Mouse (Mus musculus) limb, embryonic 14.5 days (tissue): ENCODE measurements around the gene Telo2. TPM values are rescaled to one million over a fixed set of nuclear protein-coding genes. Genes with fewer than 3 reads are reported as not detected.

ENCODE experiments used
- ATAC-seq: fragments of 200-750 bp; cut with Nextera tagmentation; 2 replicates; pipeline ENCODE4 v1.8.0; 2017; ENCODE audit warnings: low read depth, moderate number of reproducible peaks, moderate TSS enrichment; ENCODE audit not compliant: low FRiP score
- DNase-seq: peaks from one replicate; pipeline ENCODE4 v3.0.0-alpha.2; 2015; ENCODE audit warnings: low spot score
- H3K27ac ChIP-seq: fragments of 300-500 bp; sonication (generic); replicated peaks from 2 replicates; pipeline ENCODE4 v1.5.1; 2014; ENCODE audit warnings: low read depth, mild to moderate bottlenecking, low read length, moderate library complexity, mixed read lengths
- H3K27me3 ChIP-seq: fragments of 300-500 bp; sonication (generic); 2 replicates; pipeline ENCODE4 v1.6.1; 2014; ENCODE audit warnings: low read length, mixed read lengths; ENCODE audit not compliant: control insufficient read depth, insufficient read depth
- H3K36me3 ChIP-seq: fragments of 300-500 bp; sonication (generic); 2 replicates; pipeline ENCODE4 v1.6.1; 2014; ENCODE audit warnings: mild to moderate bottlenecking, low read length, moderate library complexity, mixed read lengths; ENCODE audit not compliant: control insufficient read depth, insufficient read depth
- H3K4me1 ChIP-seq: fragments of 300-500 bp; sonication (generic); 2 replicates; pipeline ENCODE4 v1.6.1; 2014; ENCODE audit warnings: antibody characterized with exemption, low read length, mixed read lengths; ENCODE audit not compliant: control insufficient read depth, insufficient read depth
- H3K4me2 ChIP-seq: fragments of 300-500 bp; sonication (generic); replicated peaks from 2 replicates; pipeline ENCODE4 v1.6.1; 2014; ENCODE audit warnings: low read depth, mild to moderate bottlenecking, low read length, moderate library complexity; ENCODE audit not compliant: severe bottlenecking
- H3K4me3 ChIP-seq: fragments of 300-500 bp; sonication (generic); replicated peaks from 2 replicates; pipeline ENCODE4 v1.5.1; 2014; ENCODE audit warnings: low read length
- H3K9ac ChIP-seq: fragments of 300-500 bp; sonication (generic); 2 replicates; pipeline ENCODE4 v1.6.1; 2014; ENCODE audit warnings: mild to moderate bottlenecking, low read depth, low read length, moderate library complexity; ENCODE audit not compliant: severe bottlenecking
- H3K9me3 ChIP-seq: fragments of 300-500 bp; sonication (generic); 2 replicates; pipeline ENCODE4 v1.6.1; 2016; ENCODE audit warnings: low read length; ENCODE audit not compliant: control insufficient read depth
- POLR2A ChIP-seq: fragments of 200-500 bp; IDR thresholded peaks from 2 replicates; pipeline ENCODE4 v1.8.0; 2012; ENCODE audit warnings: inconsistent platforms, mild to moderate bottlenecking, moderate library complexity, borderline replicate concordance; ENCODE audit not compliant: insufficient read depth, insufficient read length; ENCODE audit errors: extremely low read depth
- WGBS: fragments of 180-500 bp; shearing (Covaris S2); extraction: QIAGEN DNeasy Blood & Tissue Kit; methylation state at CpG from one replicate; pipeline ENCODE4 v1.1.7; 2014; 5-methylcytosine and 5-hydroxymethylcytosine counted together
- polyA plus RNA-seq, 2 experiments: library from polyadenylated mRNA; depleted of rRNA in 1 of 2; stranded (reverse) in 1 of 2; unstranded in 1 of 2; fragments of >200 nt; fragmentation: Nextera tagmentation in 1 of 2; extraction: Ambion mirVana in 1 of 2; gene quantifications; 2 replicates each; pipeline versions ENCODE4 v1.2.1 to v1.2.3; 2012 to 2014

Gene Telo2
- polyA plus RNA-seq, 2 experiments: 31.1 to 41.7 TPM

- Histone ChIP-seq H3K36me3 (peaks cover 11% of the 10 kb centered on the region), H3K9ac (no peak overlapping the region), H3K4me2 (no peak overlapping the region), H3K4me3 (no peak overlapping the region), H3K9me3 (no peaks in the 10 kb centered on the region), H3K4me1 (peaks cover 26% of the 10 kb centered on the region), H3K27ac (peak overlapping the region; percentile 96), H3K27me3 (no peaks in the 10 kb centered on the region)
- no peak for TF ChIP-seq POLR2A
- DNase-seq: no peak
- WGBS: 66% methylated on average over 13 of the region's 13 CpGs
- ATAC-seq: no peak
These were observed 30.9 kb downstream of the Telo2 start for GRCm38 (mm10) chr17:25084835-25085385.

- Histone ChIP-seq H3K9me3 (no peaks in the 10 kb centered on the region), H3K27me3 (no peaks in the 10 kb centered on the region), H3K36me3 (peaks cover 9% of the 10 kb centered on the region), H3K9ac (peak within 1 kb of the TSS; percentile 1; the same call in 1 of the 2 replicates), H3K4me3 (no peak within 1 kb of the TSS), H3K4me1 (peaks cover 26% of the 10 kb centered on the region), H3K27ac (peak within 1 kb of the TSS; percentile 96), H3K4me2 (no peak within 1 kb of the TSS; the same call in 1 of the 2 replicates)
- DNase-seq (peak; percentile 94), ATAC-seq (peak; percentile 94)
- TF ChIP-seq POLR2A: no peak
- 12% methylated on average over 7 of the region's 7 CpGs for WGBS
These were observed 32.3 kb downstream of the Telo2 start, which contains the start of gene Tmem204 for GRCm38 (mm10) chr17:25083444-25083931. Gene Tmem204 (minus strand): TSS chr17:25083591.

GRCm38 (mm10) chr17:25082887-25083286 lies 32.9 kb downstream of the Telo2 start:
- WGBS: 46% methylated on average over 3 of the region's 3 CpGs
- Histone ChIP-seq H3K9ac (no peak overlapping the region), H3K36me3 (0 out of 2 replicates have a peak, but pooled peaks cover 4% of the 10 kb centered on the region), H3K27me3 (no peaks in the 10 kb centered on the region), H3K27ac (peak overlapping the region; percentile 52; the same call in 1 of the 2 replicates), H3K9me3 (no peaks in the 10 kb centered on the region), H3K4me2 (no peak overlapping the region), H3K4me3 (no peak overlapping the region), H3K4me1 (peaks cover 29% of the 10 kb centered on the region)
- no peak for ATAC-seq
- TF ChIP-seq POLR2A: no peak
- no peak for DNase-seq

- Histone ChIP-seq H3K9ac (no peak overlapping the region), H3K4me2 (no peak overlapping the region), H3K4me3 (no peak overlapping the region), H3K36me3 (no peaks in the 10 kb centered on the region), H3K27me3 (no peaks in the 10 kb centered on the region), H3K27ac (peak overlapping the region; percentile 74), H3K9me3 (no peaks in the 10 kb centered on the region), H3K4me1 (peaks cover 30% of the 10 kb centered on the region)
- no peak for TF ChIP-seq POLR2A
- ATAC-seq (no peak), DNase-seq (no peak)
- 43% methylated on average over 14 of the region's 14 CpGs for WGBS
These were observed 33.5 kb downstream of the Telo2 start for GRCm38 (mm10) chr17:25082081-25082847.

GRCm38 (mm10) chr17:25080960-25081381 lies 34.8 kb downstream of the Telo2 start:
- Histone ChIP-seq H3K9ac (peak overlapping the region; percentile 28; the same call in 1 of the 2 replicates), H3K36me3 (no peaks in the 10 kb centered on the region), H3K27me3 (no peaks in the 10 kb centered on the region), H3K9me3 (no peaks in the 10 kb centered on the region), H3K4me3 (peak overlapping the region; percentile 16), H3K4me2 (peak overlapping the region; percentile 15; the same call in 1 of the 2 replicates), H3K4me1 (peaks cover 30% of the 10 kb centered on the region), H3K27ac (peak overlapping the region; percentile 38; the same call in 1 of the 2 replicates)
- 66% methylated on average over 11 of the region's 11 CpGs for WGBS
- no peak for ATAC-seq
- TF ChIP-seq POLR2A: no peak
- DNase-seq: peak; percentile 21
